30 mouse cellular contexts compared by ENCODE assay signal in genomic region chr1:154096113-154096512, GRCm38 (mm10).
DNase-seq lines count a peak whose midpoint lies in the region; ATAC-seq and TF ChIP-seq lines count a peak whose summit lies in the region.
"Had no signal": no experiment of that assay in that cellular context is flagged by ENCODE, and none has a peak within 500 bp of the region (broad histone marks: within the 10 kb centered on the region; RNA-seq: fewer than 3 reads in every experiment).

No protein-coding gene starts in this region.

- WGBS in intestine, embryonic 14.5 days = 85% methylated on average over 7 of the region's 7 CpGs
- 86% methylated on average over 7 of the region's 7 CpGs for WGBS in intestine, embryonic 16.5 days

- 0 out of 2 replicates have a peak, but pooled peaks have one; percentile 9 for TF ChIP-seq EP300 in CH12.LX (IDR thresholded peaks at IDR 0.05; ENCODE audit: low read length)

- H3K27ac ChIP-seq in intestine, embryonic 14.5 days (ENCODE audit: low read depth) = no peak overlapping the region
- no peak overlapping the region for H3K27ac ChIP-seq in intestine, embryonic 16.5 days (ENCODE audit: low read length)
- H3K27ac ChIP-seq in CH12.LX (ENCODE audit: insufficient read depth, low read depth) = no peak overlapping the region
- H3K27ac ChIP-seq: embryonic facial prominence, embryonic 10.5 days; embryonic facial prominence, embryonic 13.5 days; forebrain, embryonic 12.5 days; forebrain, embryonic 15.5 days; heart, embryonic 15.5 days; hindbrain, embryonic 10.5 days; hindbrain, embryonic 13.5 days; hindbrain, postnatal 0 days had no signal

- dilution Hi-C loops in CH12.LX (cut with MboI; ENCODE audit: extremely low pct_ligation_motif_present, extremely low pct_unique_long_range_greater_than_20kb, low sequenced_read_pairs) = no loop called here

- H3K4me2 ChIP-seq in intestine, embryonic 14.5 days (ENCODE audit: low read length) = no peak overlapping the region
- H3K4me2 ChIP-seq in intestine, embryonic 16.5 days (ENCODE audit: low read depth, low read length) = no peak overlapping the region
- H3K4me2 ChIP-seq in CH12.LX (ENCODE audit: insufficient read depth, low read depth, poor library complexity, severe bottlenecking) = peak overlapping the region; percentile 26
- H3K4me2 ChIP-seq: embryonic facial prominence, embryonic 13.5 days; forebrain, embryonic 12.5 days; forebrain, embryonic 15.5 days; heart, embryonic 12.5 days; heart, embryonic 15.5 days; hindbrain, embryonic 13.5 days had no signal

- ATAC-seq in intestine, embryonic 14.5 days (replicated peaks; ENCODE audit: low FRiP score, low TSS enrichment, low read depth) = no peak
- ATAC-seq in intestine, embryonic 16.5 days = no peak
- ATAC-seq: forebrain, embryonic 15.5 days; hindbrain, postnatal 0 days; inflammation-experienced regulatory T-cells, adult 6 months had no signal

- TF ChIP-seq RAD21 in CH12.LX (IDR thresholded peaks at IDR 0.05; ENCODE audit: low read depth, low read length) = no peak

- in situ Hi-C loops in CH12.LX (cut with MboI; ENCODE audit: low pct_ligation_motif_present, low pct_unique_long_range_greater_than_20kb, low sequenced_read_pairs) = no loop called here

- H3K4me1 ChIP-seq in intestine, embryonic 14.5 days (replicated peaks; ENCODE audit: control insufficient read depth, insufficient read depth, low read length) = no peaks in the 10 kb centered on the region
- H3K4me1 ChIP-seq in intestine, embryonic 16.5 days (ENCODE audit: control insufficient read depth, insufficient read depth, low read length) = no peaks in the 10 kb centered on the region
- H3K4me1 ChIP-seq in CH12.LX (ENCODE audit: control insufficient read depth in 1 of 2, insufficient read depth in 2 of 2) = peaks cover 4 to 46% of the 10 kb centered on the region in 2 experiments
- H3K4me1 ChIP-seq: embryonic facial prominence, embryonic 13.5 days; forebrain, embryonic 12.5 days; forebrain, embryonic 15.5 days; heart, embryonic 15.5 days; hindbrain, embryonic 10.5 days; hindbrain, embryonic 13.5 days had no signal

- peak; percentile 33 for DNase-seq in intestine, embryonic 14.5 days (ENCODE audit: low spot score)
- DNase-seq in A20 (ENCODE audit: low read depth, low spot score) = peak; percentile 92
- no peak for DNase-seq in CH12.LX (ENCODE audit: extremely low read depth)
- peak; percentile 50 for DNase-seq in ZHBTc4 (ENCODE audit: low read depth, low spot score)
- no peak for DNase-seq in Muller cell, postnatal 12 days (ENCODE audit: inconsistent ontology term)
- no peak for DNase-seq in embryo, embryonic 11 days
- no peak for DNase-seq in kidney, postnatal 25 days
- DNase-seq: adrenal gland, adult 2 months; adrenal gland, postnatal 14 days; cerebellum, adult 11 months; cerebellum, adult 2 months; cerebellum, adult 9-11 months; cerebellum, postnatal 25 days; gastrocnemius, postnatal 10 days; gastrocnemius, postnatal 36 days; heart, postnatal 10 days; heart, postnatal 36 days; kidney, adult 11 months had no signal

- no peaks in the 10 kb centered on the region for H3K27me3 ChIP-seq in intestine, embryonic 14.5 days (replicated peaks; ENCODE audit: control insufficient read depth, insufficient read depth, low read length)
- H3K27me3 ChIP-seq in intestine, embryonic 16.5 days (replicated peaks; ENCODE audit: control insufficient read depth, insufficient read depth, low read length) = no peaks in the 10 kb centered on the region
- H3K27me3 ChIP-seq in CH12.LX (replicated peaks) = no peaks in the 10 kb centered on the region
- H3K27me3 ChIP-seq: embryonic facial prominence, embryonic 13.5 days; forebrain, embryonic 12.5 days; forebrain, embryonic 15.5 days; heart, embryonic 12.5 days; heart, embryonic 15.5 days; hindbrain, embryonic 13.5 days had no signal

- no peaks in the 10 kb centered on the region for H3K36me3 ChIP-seq in intestine, embryonic 14.5 days (ENCODE audit: control insufficient read depth, insufficient read depth, low read length)
- H3K36me3 ChIP-seq in intestine, embryonic 16.5 days (ENCODE audit: control insufficient read depth, insufficient read depth, low read length) = no peaks in the 10 kb centered on the region
- H3K36me3 ChIP-seq in CH12.LX (replicated peaks in 1 of 2; ENCODE audit: control insufficient read depth in 1 of 2, insufficient read depth in 1 of 2, low read length in 1 of 2) = no peaks in the 10 kb centered on the region
- H3K36me3 ChIP-seq: embryonic facial prominence, embryonic 10.5 days; embryonic facial prominence, embryonic 13.5 days; forebrain, embryonic 12.5 days; forebrain, embryonic 15.5 days; heart, embryonic 12.5 days; heart, embryonic 15.5 days; hindbrain, embryonic 10.5 days; hindbrain, embryonic 13.5 days had no signal

- H3K9me3 ChIP-seq in intestine, embryonic 14.5 days (ENCODE audit: control insufficient read depth, low read length) = no peaks in the 10 kb centered on the region
- no peaks in the 10 kb centered on the region for H3K9me3 ChIP-seq in intestine, embryonic 16.5 days (ENCODE audit: control insufficient read depth, low read length)
- H3K9me3 ChIP-seq in CH12.LX (replicated peaks; ENCODE audit: low read length) = no peaks in the 10 kb centered on the region
- H3K9me3 ChIP-seq: embryonic facial prominence, embryonic 10.5 days; embryonic facial prominence, embryonic 13.5 days; forebrain, embryonic 12.5 days; forebrain, embryonic 15.5 days; heart, embryonic 12.5 days; heart, embryonic 15.5 days; hindbrain, embryonic 10.5 days; hindbrain, embryonic 13.5 days had no signal

- H3K79me2 ChIP-seq in CH12.LX (replicated peaks; ENCODE audit: control insufficient read depth, extremely low read depth, insufficient read depth, poor library complexity, severe bottlenecking) = no peaks in the 10 kb centered on the region

- no peak for TF ChIP-seq POLR2A in CH12.LX (IDR thresholded peaks at IDR 0.05; ENCODE audit: low read depth, low read length)

- H3K9ac ChIP-seq in intestine, embryonic 14.5 days (ENCODE audit: low read length) = no peak overlapping the region
- H3K9ac ChIP-seq in intestine, embryonic 16.5 days (ENCODE audit: low read depth, low read length) = no peak overlapping the region
- no peak overlapping the region for H3K9ac ChIP-seq in CH12.LX (ENCODE audit: insufficient read depth, low read depth)
- H3K9ac ChIP-seq: embryonic facial prominence, embryonic 13.5 days; forebrain, embryonic 12.5 days; forebrain, embryonic 15.5 days; heart, embryonic 12.5 days; heart, embryonic 15.5 days; hindbrain, embryonic 13.5 days had no signal

- TF ChIP-seq CTCF in CH12.LX (conservative IDR thresholded peaks at IDR 0.05 in 1 of 2, IDR thresholded peaks at IDR 0.05 in 1 of 2; ENCODE audit: low read depth in 2 of 2, low read length in 2 of 2) = no peak

- no peak overlapping the region for H3K4me3 ChIP-seq in intestine, embryonic 14.5 days (ENCODE audit: low read depth, low read length)
- H3K4me3 ChIP-seq in intestine, embryonic 16.5 days (ENCODE audit: low read length) = no peak overlapping the region
- H3K4me3 ChIP-seq in CH12.LX (replicated peaks in 1 of 3; ENCODE audit: low read depth in 2 of 3, low read length in 2 of 3, poor library complexity in 1 of 3) = peak overlapping the region in 2 of 3 experiments; percentile 22 to 28
- H3K4me3 ChIP-seq: embryonic facial prominence, embryonic 10.5 days; embryonic facial prominence, embryonic 13.5 days; erythroblast, embryonic 14.5 days; forebrain, embryonic 12.5 days; forebrain, embryonic 15.5 days; heart, embryonic 12.5 days; heart, embryonic 15.5 days; hindbrain, embryonic 10.5 days; hindbrain, embryonic 13.5 days had no signal

TF ChIP-seq in CH12.LX, 34 proteins besides CTCF, POLR2A, EP300 and RAD21:
- TF ChIP-seq TCF12 (IDR thresholded peaks at IDR 0.05; ENCODE audit: low read depth, low read length) (0 out of 2 replicates have a peak, but pooled peaks have one; percentile 5), MEF2A (IDR thresholded peaks at IDR 0.05; ENCODE audit: borderline replicate concordance, low read depth, low read length) (no peak), ELF1 (IDR thresholded peaks at IDR 0.05; ENCODE audit: low read depth, low read length) (peak; percentile 54; the same call in 1 of the 2 replicates)

Comparison
In these comparisons a context has a peak if more than half of its experiments do, and no peak if none do; other contexts are left out.
1. DNase-seq: peak in intestine, embryonic 14.5 days (single experiment), A20 (single experiment) and ZHBTc4 (single experiment); none in CH12.LX (single experiment), Muller cell, postnatal 12 days (single experiment), embryo, embryonic 11 days (single experiment) and kidney, postnatal 25 days (0 of 2).
2. H3K4me3 ChIP-seq: peak in CH12.LX (2 of 3); none in intestine, embryonic 14.5 days (single experiment) and intestine, embryonic 16.5 days (single experiment).